Mouse (Mus musculus) layer of hippocampus, adult 2 months (tissue): ENCODE measurements at regions not wholly inside any gene's neighbourhood (a gene's known extent, or its start where the extent isn't known, plus 50 kb on each side); places are given as distances from the start of the nearest gene placed in this dataset.
A peak's percentile ranks its signal among the peaks of the same experiment; 100 is the strongest.

Experiments used
- DNase-seq, 2 experiments: peaks; one replicate each; pipeline ENCODE4 v3.0.0; 2022; ENCODE audit warnings: low spot score in 2 of 2
- H3K27ac ChIP-seq: fragments of 200-600 bp; 2 replicates; pipeline ENCODE4 v1.8.1; 2022
- H3K4me3 ChIP-seq: fragments of 200-600 bp; 2 replicates; pipeline ENCODE4 v1.8.1; 2022; ENCODE audit warnings: mild to moderate bottlenecking
- CTCF ChIP-seq: fragments of 200-600 bp; conservative IDR thresholded peaks from 2 replicates; pipeline ENCODE4 v1.8.1; 2022; ENCODE audit warnings: antibody characterized with exemption, mild to moderate bottlenecking, moderate library complexity

DNA sequence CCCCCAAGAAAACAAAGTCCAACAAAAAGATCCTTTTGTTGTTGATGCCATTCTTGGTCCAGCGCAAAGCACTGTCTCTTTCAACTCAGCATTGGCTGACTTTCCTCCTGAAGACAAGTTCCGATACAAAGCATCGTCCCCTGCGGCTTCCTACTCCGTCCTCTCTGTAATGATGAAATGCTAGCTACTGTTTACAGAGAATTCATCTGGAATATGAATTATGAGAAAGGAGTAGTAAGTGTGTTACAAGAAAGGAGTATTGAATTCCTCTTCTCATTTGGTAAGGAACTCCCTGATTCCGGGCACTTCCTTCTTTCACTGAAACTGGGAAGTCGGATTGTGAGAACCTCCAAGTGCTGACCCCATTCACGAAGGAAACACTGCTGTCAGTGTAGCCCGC is 60.9 kb upstream of the Tmco5 start:
- no peak for TF ChIP-seq CTCF
- no peak for DNase-seq
- H3K4me3 ChIP-seq = no peak overlapping the region
- H3K27ac ChIP-seq = no peak overlapping the region

GRCm38 (mm10) chr2:116818550-116818949 is 59.9 kb upstream of the Tmco5 start:
- TF ChIP-seq CTCF = no peak
- DNase-seq = no peak
- Histone ChIP-seq H3K27ac (no peak overlapping the region), H3K4me3 (no peak overlapping the region)

GRCm38 (mm10) chr2:116819016-116819687 is 59.3 kb upstream of the Tmco5 start:
- Histone ChIP-seq H3K27ac (no peak overlapping the region), H3K4me3 (no peak overlapping the region)
- no peak for DNase-seq
- TF ChIP-seq CTCF = no peak

DNA sequence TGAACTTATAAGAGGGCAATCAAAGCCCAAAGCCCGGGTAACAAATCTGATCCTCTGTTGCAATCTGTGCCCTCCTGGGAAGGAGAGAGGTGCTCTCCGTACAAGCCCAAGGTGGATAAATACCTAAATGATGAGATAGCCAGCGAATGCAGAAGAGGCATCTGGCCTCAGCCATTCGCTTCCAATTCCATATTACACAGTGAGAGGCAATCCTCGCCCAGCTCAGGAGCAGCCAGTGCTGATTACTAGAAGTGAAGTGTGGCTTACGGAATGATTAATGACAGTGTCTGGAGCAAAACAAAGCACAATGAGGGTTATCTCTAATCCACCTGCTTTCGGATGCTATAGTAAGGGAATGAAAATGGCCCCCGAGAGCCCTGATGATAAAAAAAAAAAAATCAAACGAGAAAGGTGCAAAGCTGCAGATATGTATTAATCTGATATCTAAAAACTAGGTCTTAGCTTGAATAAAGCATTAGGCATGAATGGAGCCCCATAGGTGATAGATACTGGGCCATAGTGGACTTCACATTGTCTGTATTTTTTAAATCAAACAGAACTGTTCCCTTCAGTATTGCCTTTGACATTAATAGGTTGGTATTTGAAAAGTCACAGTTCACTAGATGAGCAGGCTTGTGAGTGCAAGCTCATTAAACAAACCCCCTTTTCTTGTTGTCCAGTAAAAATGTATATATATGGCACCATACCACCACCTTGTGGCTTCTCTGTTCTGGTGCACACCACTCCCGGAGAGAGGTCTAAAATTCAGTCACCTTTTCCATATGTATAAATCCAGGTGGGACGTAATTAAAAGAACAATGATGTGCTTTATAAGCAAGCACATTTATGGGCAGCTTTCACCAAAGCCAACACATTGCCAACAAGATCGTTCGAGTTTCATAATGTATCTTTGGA is 57.4 kb upstream of the Tmco5 start:
- H3K4me3 ChIP-seq = no peak overlapping the region
- no peak overlapping the region for H3K27ac ChIP-seq
- TF ChIP-seq CTCF = peak; percentile 81
- peak in 1 of 2 experiments; percentile 3 for DNase-seq
